Mouse (Mus musculus) heart, adult 2 months (tissue): ENCODE data around the gene Gm44805.

Experiments used
- CTCF ChIP-seq: fragments of 200-600 bp; IDR thresholded peaks from 2 replicates; pipeline ENCODE4 v1.8.1; 2022; ENCODE audit warnings: antibody characterized with exemption, mild to moderate bottlenecking, moderate library complexity
- POLR2A ChIP-seq: fragments of 200-500 bp; IDR thresholded peaks from 2 replicates; pipeline ENCODE4 v1.6.1; 2011; ENCODE audit warnings: mild to moderate bottlenecking, low read depth, low read length, control low read depth; ENCODE audit not compliant: insufficient read depth

DNA sequence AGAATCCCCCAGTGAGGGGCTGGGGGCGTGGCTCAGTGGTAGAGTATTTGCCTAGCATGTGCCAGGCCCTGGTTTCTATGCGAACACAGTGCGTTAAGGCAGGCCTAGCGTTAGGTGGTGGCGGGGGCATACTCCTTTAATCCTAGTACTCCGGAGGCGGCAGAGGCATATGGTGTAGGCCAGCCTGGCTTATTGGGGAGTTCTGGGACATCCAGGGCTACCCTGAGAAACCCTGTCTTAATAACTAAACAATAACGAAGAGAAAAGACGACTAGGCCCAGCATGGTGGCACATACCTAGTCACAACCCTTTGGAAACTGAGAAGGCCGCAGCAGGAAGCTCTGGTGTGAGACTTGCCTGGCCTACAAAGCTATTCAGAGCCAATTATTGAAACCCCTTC lies 6.9 kb upstream of the Gm44805 start:
- TF ChIP-seq CTCF (no peak), POLR2A (no peak)
